In the genomic region with DNA sequence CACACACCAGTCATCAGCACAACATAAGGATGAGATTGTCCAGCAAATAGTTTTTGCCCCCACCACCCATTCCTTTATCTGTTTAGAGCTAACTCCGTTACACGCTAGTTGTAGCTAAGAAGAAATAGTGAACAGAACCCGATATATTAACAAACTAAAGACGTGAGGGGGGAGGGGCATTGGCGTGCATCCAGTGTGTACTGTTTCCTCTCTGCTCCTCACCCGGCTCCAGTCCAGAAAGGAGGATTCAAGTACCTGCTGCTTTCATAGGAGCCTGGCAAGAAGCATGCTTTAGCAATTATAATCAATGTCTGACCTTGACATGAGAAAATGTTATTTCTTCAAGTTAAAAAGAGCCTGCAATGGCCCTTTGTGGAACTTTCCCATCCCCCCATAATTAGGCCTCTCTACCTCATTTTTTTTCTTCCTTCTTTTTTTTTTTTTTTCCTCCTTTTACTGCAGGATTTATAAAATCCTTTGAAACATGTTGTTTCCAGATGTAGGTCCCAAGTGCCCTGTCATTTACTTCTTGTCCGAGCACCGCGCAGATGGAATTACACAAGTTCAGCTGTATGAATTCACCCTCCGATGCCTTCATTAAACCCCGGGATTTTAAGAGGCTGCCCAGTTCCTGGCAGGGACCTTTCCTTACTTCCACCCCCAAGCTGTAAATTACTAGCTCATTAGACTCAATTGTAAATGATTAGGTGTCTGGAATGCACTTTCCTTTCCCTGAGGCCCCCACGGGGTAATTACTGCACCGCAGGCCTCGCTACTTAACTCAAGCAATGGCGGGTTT, we compare ENCODE assay signal across 8 mouse cellular contexts.
DNase-seq lines count a peak whose midpoint lies in the region; ATAC-seq lines count a peak whose summit lies in the region.

No protein-coding gene starts in this region.

- H3K9ac ChIP-seq in midbrain, embryonic 14.5 days (replicated peaks; ENCODE audit: low read length), result no peak overlapping the region

- ATAC-seq in midbrain, embryonic 14.5 days (ENCODE audit: low FRiP score, low TSS enrichment), result peak; percentile 40; the same call in 1 of the 2 replicates
- no peak for ATAC-seq in megakaryocyte, adult 5-6 weeks (ENCODE audit: poor library complexity, severe bottlenecking)

- peak overlapping the region; percentile 64; the same call in 1 of the 2 replicates for H3K27ac ChIP-seq in heart, embryonic 10.5 days
- H3K27ac ChIP-seq in embryonic facial prominence, embryonic 10.5 days (replicated peaks), result peak overlapping the region; percentile 85
- H3K27ac ChIP-seq in midbrain, embryonic 14.5 days (replicated peaks; ENCODE audit: low read depth, low read length), result no peak overlapping the region

- no peaks in the 10 kb centered on the region for H3K27me3 ChIP-seq in heart, embryonic 10.5 days (ENCODE audit: insufficient read depth, poor library complexity, severe bottlenecking)
- H3K27me3 ChIP-seq in embryonic facial prominence, embryonic 10.5 days (replicated peaks; ENCODE audit: low read depth, poor library complexity, severe bottlenecking), result no peaks in the 10 kb centered on the region
- H3K27me3 ChIP-seq in midbrain, embryonic 14.5 days (ENCODE audit: control insufficient read depth, insufficient read depth, low read length), result no peaks in the 10 kb centered on the region

- DNase-seq in heart, embryonic 10.5 days (ENCODE audit: low spot score), result no peak
- DNase-seq in heart, adult 9 months (ENCODE audit: low spot score in 2 of 2), result no peak
- DNase-seq in embryonic facial prominence, embryonic 10.5 days (ENCODE audit: low spot score), result peak; percentile 76
- DNase-seq in kidney, adult 11 months, result peak; percentile 30
- DNase-seq in midbrain, embryonic 14.5 days, result peak; percentile 69
- no peak for DNase-seq in layer of hippocampus, postnatal 10 days (ENCODE audit: low spot score in 2 of 2)
- DNase-seq in urinary bladder, postnatal 10 days (ENCODE audit: low spot score), result no peak

- 51% methylated on average over 15 of the region's 15 CpGs for WGBS in heart, embryonic 10.5 days
- WGBS in embryonic facial prominence, embryonic 10.5 days, result 9% methylated on average over 15 of the region's 15 CpGs
- WGBS in midbrain, embryonic 14.5 days, result 39% methylated on average over 15 of the region's 15 CpGs

- H3K4me2 ChIP-seq in midbrain, embryonic 14.5 days (ENCODE audit: low read length), result peak overlapping the region; percentile 37

- H3K4me3 ChIP-seq in heart, embryonic 10.5 days, result 0 out of 2 replicates have a peak overlapping the region, but pooled peaks have one; percentile 1
- H3K4me3 ChIP-seq in embryonic facial prominence, embryonic 10.5 days, result peak overlapping the region; percentile 36; the same call in 1 of the 2 replicates
- no peak overlapping the region for H3K4me3 ChIP-seq in midbrain, embryonic 14.5 days (replicated peaks; ENCODE audit: low read depth, low read length)

- H3K36me3 ChIP-seq in heart, embryonic 10.5 days, result no peaks in the 10 kb centered on the region
- H3K36me3 ChIP-seq in embryonic facial prominence, embryonic 10.5 days (replicated peaks), result no peaks in the 10 kb centered on the region
- H3K36me3 ChIP-seq in midbrain, embryonic 14.5 days (ENCODE audit: control insufficient read depth, insufficient read depth, low read length), result no peaks in the 10 kb centered on the region

- no peaks in the 10 kb centered on the region for H3K9me3 ChIP-seq in heart, embryonic 10.5 days
- H3K9me3 ChIP-seq in embryonic facial prominence, embryonic 10.5 days, result no peaks in the 10 kb centered on the region
- H3K9me3 ChIP-seq in midbrain, embryonic 14.5 days (ENCODE audit: control insufficient read depth, low read length), result no peaks in the 10 kb centered on the region

- H3K4me1 ChIP-seq in heart, embryonic 10.5 days, result peaks cover 3% of the 10 kb centered on the region; the same call in 1 of the 2 replicates
- H3K4me1 ChIP-seq in embryonic facial prominence, embryonic 10.5 days, result peaks cover 64% of the 10 kb centered on the region
- H3K4me1 ChIP-seq in midbrain, embryonic 14.5 days (ENCODE audit: control insufficient read depth, insufficient read depth, low read length), result peaks cover 9% of the 10 kb centered on the region

Comparison
In these comparisons a context has a peak if more than half of its experiments do, and no peak if none do; other contexts are left out.
1. DNase-seq: peak in embryonic facial prominence, embryonic 10.5 days (single experiment), kidney, adult 11 months (single experiment) and midbrain, embryonic 14.5 days (single experiment); none in heart, embryonic 10.5 days (single experiment), heart, adult 9 months (0 of 2), layer of hippocampus, postnatal 10 days (0 of 2) and urinary bladder, postnatal 10 days (single experiment).